Mouse (Mus musculus) stomach, embryonic 14.5 days (tissue): Measurements from ENCODE around the gene Eps8. TPM values are rescaled to one million over a fixed set of nuclear protein-coding genes. Genes with fewer than 3 reads are reported as not detected.
A peak's percentile ranks its signal among the peaks of the same experiment; 100 is the strongest.

ENCODE experiments used
- ATAC-seq: fragments of 200-750 bp; cut with Nextera tagmentation; 2 replicates; pipeline ENCODE4 v1.8.0; 2017; ENCODE audit warnings: low read depth, moderate TSS enrichment; ENCODE audit not compliant: insufficient number of reproducible peaks, insufficient read depth, low FRiP score
- H3K27ac ChIP-seq: fragments of 300-500 bp; sonication (generic); 2 replicates; pipeline ENCODE4 v1.5.1; 2014; ENCODE audit warnings: mild to moderate bottlenecking, low read length, moderate library complexity, mixed read lengths
- H3K27me3 ChIP-seq: fragments of 300-500 bp; sonication (generic); 2 replicates; pipeline ENCODE4 v1.6.1; 2014; ENCODE audit warnings: low read length, control low read depth, mixed read lengths; ENCODE audit not compliant: control insufficient read depth, insufficient read depth
- H3K36me3 ChIP-seq: fragments of 300-500 bp; sonication (generic); 2 replicates; pipeline ENCODE4 v1.6.1; 2014; ENCODE audit warnings: mild to moderate bottlenecking, control low read depth, low read length, moderate library complexity, mixed read lengths; ENCODE audit not compliant: control insufficient read depth, insufficient read depth
- H3K4me1 ChIP-seq: fragments of 300-500 bp; sonication (generic); 2 replicates; pipeline ENCODE4 v1.6.1; 2014; ENCODE audit warnings: low read length, control low read depth, mixed read lengths; ENCODE audit not compliant: control insufficient read depth, insufficient read depth
- H3K4me2 ChIP-seq: fragments of 300-500 bp; sonication (generic); replicated peaks from 2 replicates; pipeline ENCODE4 v1.6.1; 2014; ENCODE audit warnings: low read depth, low read length, control low read depth
- H3K4me3 ChIP-seq: fragments of 300-500 bp; sonication (generic); 2 replicates; pipeline ENCODE4 v1.5.1; 2014; ENCODE audit warnings: low read depth, low read length, control low read depth
- H3K9ac ChIP-seq: fragments of 300-500 bp; sonication (generic); replicated peaks from 2 replicates; pipeline ENCODE4 v1.6.1; 2014; ENCODE audit warnings: low read depth, mild to moderate bottlenecking, control low read depth, low read length, moderate library complexity, mixed read lengths
- H3K9me3 ChIP-seq: fragments of 300-500 bp; sonication (generic); 2 replicates; pipeline ENCODE4 v1.6.1; 2016; ENCODE audit warnings: low read depth, low read length, control low read depth; ENCODE audit not compliant: control insufficient read depth
- WGBS: fragments of 180-500 bp; shearing (Covaris S2); extraction: QIAGEN DNeasy Blood & Tissue Kit; methylation state at CpG from one replicate; pipeline ENCODE4 v1.1.7; 2014; 5-methylcytosine and 5-hydroxymethylcytosine counted together
- polyA plus RNA-seq: library from polyadenylated mRNA; unstranded; fragments of >200 nt; fragmentation: Nextera tagmentation; extraction: Ambion mirVana; gene quantifications from 2 replicates; pipeline ENCODE4 v1.2.1, GENCODE M21; 2014

The Eps8 gene
- polyA plus RNA-seq, 1 experiment from 2014 or later: 21.6 TPM

- Histone ChIP-seq H3K4me2 (no peak overlapping the region), H3K9me3 (no peaks in the 10 kb centered on the region; the same call in 1 of the 2 replicates), H3K4me1 (no peaks in the 10 kb centered on the region), H3K27ac (no peak overlapping the region), H3K27me3 (no peaks in the 10 kb centered on the region), H3K36me3 (no peaks in the 10 kb centered on the region), H3K9ac (no peak overlapping the region), H3K4me3 (no peak overlapping the region)
- no peak for ATAC-seq
- 75% methylated on average over 12 of the region's 12 CpGs for WGBS
Measured at GRCm38 (mm10) chr6:137658426-137659088, 3.9 kb upstream of the Eps8 start.

- H3K4me2 ChIP-seq: no peak overlapping the region
Measured at GRCm38 (mm10) chr6:137657203-137657602, 2.5 kb upstream of the Eps8 start.

GRCm38 (mm10) chr6:137649528-137649927, 5.1 kb downstream of the Eps8 start:
- Histone ChIP-seq H3K9ac (peak overlapping the region; percentile 60; the same call in 1 of the 2 replicates), H3K27me3 (no peaks in the 10 kb centered on the region), H3K27ac (no peak overlapping the region), H3K36me3 (no peaks in the 10 kb centered on the region), H3K4me3 (peak overlapping the region; percentile 71), H3K4me1 (peaks cover 4% of the 10 kb centered on the region; the same call in 1 of the 2 replicates), H3K9me3 (no peaks in the 10 kb centered on the region), H3K4me2 (peak overlapping the region; percentile 96)
- WGBS: 23% methylated on average over 3 of the region's 7 CpGs
- peak; percentile 46 for ATAC-seq

More at GRCm38 (mm10) chr6:137657203-137657602, 2.5 kb upstream of the Eps8 start:
- ATAC-seq: no peak
- Histone ChIP-seq H3K27ac (no peak overlapping the region), H3K4me1 (no peaks in the 10 kb centered on the region), H3K36me3 (no peaks in the 10 kb centered on the region), H3K27me3 (no peaks in the 10 kb centered on the region), H3K9me3 (no peaks in the 10 kb centered on the region; the same call in 1 of the 2 replicates), H3K4me3 (no peak overlapping the region), H3K9ac (no peak overlapping the region)
- 79% methylated on average over 6 of the region's 6 CpGs for WGBS

GRCm38 (mm10) chr6:137649068-137649480, 5.6 kb downstream of the Eps8 start:
- no peaks in the 10 kb centered on the region for H3K27me3 ChIP-seq
- H3K4me2 ChIP-seq: peak overlapping the region; percentile 96
- peaks cover 4% of the 10 kb centered on the region; the same call in 1 of the 2 replicates for H3K4me1 ChIP-seq
- no peaks in the 10 kb centered on the region for H3K9me3 ChIP-seq
- under 1% methylated on average over 37 of the region's 51 CpGs for WGBS
- H3K27ac ChIP-seq: no peak overlapping the region
- H3K4me3 ChIP-seq: peak overlapping the region; percentile 71
- ATAC-seq: peak; percentile 82
- H3K9ac ChIP-seq: peak overlapping the region; percentile 60
- H3K36me3 ChIP-seq: no peaks in the 10 kb centered on the region

GRCm38 (mm10) chr6:137648110-137649067, 6.3 kb downstream of the Eps8 start:
- Histone ChIP-seq H3K9me3 (no peaks in the 10 kb centered on the region), H3K4me1 (peaks cover 4% of the 10 kb centered on the region; the same call in 1 of the 2 replicates), H3K4me2 (peak overlapping the region; percentile 96), H3K9ac (peak overlapping the region; percentile 60), H3K27ac (no peak overlapping the region), H3K27me3 (no peaks in the 10 kb centered on the region), H3K4me3 (peak overlapping the region; percentile 71), H3K36me3 (no peaks in the 10 kb centered on the region)
- 2% methylated on average over 59 of the region's 59 CpGs for WGBS
- peak; percentile 62 for ATAC-seq

- Histone ChIP-seq H3K4me3 (peak overlapping the region; percentile 71; the same call in 1 of the 2 replicates), H3K4me2 (peak overlapping the region; percentile 96), H3K36me3 (no peaks in the 10 kb centered on the region), H3K9ac (no peak overlapping the region), H3K27ac (no peak overlapping the region), H3K4me1 (peaks cover 4% of the 10 kb centered on the region; the same call in 1 of the 2 replicates), H3K27me3 (no peaks in the 10 kb centered on the region), H3K9me3 (no peaks in the 10 kb centered on the region)
- 29% methylated on average over 10 of the region's 10 CpGs for WGBS
- ATAC-seq: no peak
Measured at GRCm38 (mm10) chr6:137647646-137648045, 7.0 kb downstream of the Eps8 start.

GRCm38 (mm10) chr6:137646726-137647125, 8.0 kb downstream of the Eps8 start:
- Histone ChIP-seq H3K4me3 (no peak overlapping the region), H3K4me1 (peaks cover 4% of the 10 kb centered on the region; the same call in 1 of the 2 replicates), H3K36me3 (no peaks in the 10 kb centered on the region), H3K4me2 (no peak overlapping the region), H3K27me3 (no peaks in the 10 kb centered on the region), H3K9me3 (no peaks in the 10 kb centered on the region), H3K9ac (no peak overlapping the region), H3K27ac (no peak overlapping the region)
- ATAC-seq: no peak
- WGBS: 79% methylated on average over 2 of the region's 2 CpGs

- H3K4me1 ChIP-seq: peaks cover 4% of the 10 kb centered on the region; the same call in 1 of the 2 replicates
- H3K27me3 ChIP-seq: no peaks in the 10 kb centered on the region
- H3K27ac ChIP-seq: no peak overlapping the region
- no peak overlapping the region for H3K9ac ChIP-seq
- ATAC-seq: no peak
- H3K36me3 ChIP-seq: no peaks in the 10 kb centered on the region
- H3K9me3 ChIP-seq: no peaks in the 10 kb centered on the region
- H3K4me2 ChIP-seq: no peak overlapping the region
- WGBS: 71% methylated on average over 5 of the region's 5 CpGs
- no peak overlapping the region for H3K4me3 ChIP-seq
Measured at GRCm38 (mm10) chr6:137644893-137645292, 9.8 kb downstream of the Eps8 start.
